Mouse (Mus musculus) bone marrow macrophage, adult 2 months (primary cell): ENCODE data around the gene Olfml3.

Experiments
- CTCF ChIP-seq: IDR thresholded peaks from 2 replicates; pipeline ENCODE4 v1.5.1; 2012; ENCODE audit warnings: low read depth, mild to moderate bottlenecking, low read length, moderate library complexity
- POLR2A ChIP-seq: IDR thresholded peaks from 2 replicates; pipeline ENCODE4 v1.6.1; 2012; ENCODE audit warnings: mild to moderate bottlenecking, low read depth, low read length, borderline replicate concordance

GRCm38 (mm10) chr3:103724137-103724536 is 13.7 kb downstream of the Olfml3 start:
- TF ChIP-seq CTCF (no peak), POLR2A (no peak)
